Mouse (Mus musculus) G1E (cell line): ENCODE data around the gene Aqp3.

Experiments
- CTCF ChIP-seq: IDR thresholded peaks from 2 replicates; pipeline ENCODE4 v1.5.1; 2012; ENCODE audit warnings: low read depth, low read length, inconsistent platforms, mixed read lengths
- GATA1 ChIP-seq: IDR thresholded peaks from 2 replicates; pipeline ENCODE4 v1.6.1; 2012; ENCODE audit warnings: borderline replicate concordance, low read length, inconsistent platforms, mixed read lengths

- TF ChIP-seq CTCF, result no peak
- TF ChIP-seq GATA1, result no peak
These were observed 10.9 kb upstream of the Aqp3 start for GRCm38 (mm10) chr4:41108717-41109425.
